Mouse (Mus musculus) spleen, embryonic (tissue): Measurements from ENCODE around the gene Scaper.

Experiments used
- CTCF ChIA-PET: fragments of 350-600 bp; sonication (Branson Sonifier 250); formaldehyde crosslinking; loops from one replicate; lab custom pipeline; 2022; lab: Charles Lee

The Scaper gene

GRCm38 (mm10) chr9:55937664-55938617 is at the start of gene Scaper:
Gene Scaper, minus strand, starts transcription at chr9:55938119.
- CTCF ChIA-PET: interaction anchor here (1.0 kb wide), 1 partner anchor 9 kb away, joined by 3 read pairs; no protein-coding TSS in a partner anchor

GRCm38 (mm10) chr9:55946819-55947218 is 8.9 kb upstream of the Scaper start:
- CTCF ChIA-PET: interaction anchor here (1.2 kb wide), 1 partner anchor 9 kb away, joined by 3 read pairs; the partner anchor contains the start of gene Scaper

GRCm38 (mm10) chr9:55941356-55941755 is 3.4 kb upstream of the Scaper start:
- CTCF ChIA-PET: no interaction called here

GRCm38 (mm10) chr9:55938618-55938985 is 683 bp upstream of the Scaper start:
- CTCF ChIA-PET: no interaction called here

- CTCF ChIA-PET: interaction anchor here (1.0 kb wide), 1 partner anchor 10 kb away, joined by 3 read pairs; no protein-coding TSS in a partner anchor
Measured at GRCm38 (mm10) chr9:55937224-55937663, 675 bp downstream of the Scaper start.

- CTCF ChIA-PET: no interaction called here
Measured at GRCm38 (mm10) chr9:55932482-55932881, 5.4 kb downstream of the Scaper start.

GRCm38 (mm10) chr9:55918579-55918978 is 19.3 kb downstream of the Scaper start:
- CTCF ChIA-PET: no interaction called here

GRCm38 (mm10) chr9:55916751-55917150 is 21.2 kb downstream of the Scaper start:
- CTCF ChIA-PET: no interaction called here

GRCm38 (mm10) chr9:55911481-55911880 is 26.4 kb downstream of the Scaper start:
- CTCF ChIA-PET: interaction anchor here (0.6 kb wide), 2 partner anchors 25 to 487 kb away, joined by 3 to 6 read pairs; no protein-coding TSS in a partner anchor

GRCm38 (mm10) chr9:55902964-55903363 is 35.0 kb downstream of the Scaper start:
- CTCF ChIA-PET: no interaction called here

GRCm38 (mm10) chr9:55901588-55901987 is 36.3 kb downstream of the Scaper start:
- CTCF ChIA-PET: no interaction called here

GRCm38 (mm10) chr9:55900531-55900930 is 37.4 kb downstream of the Scaper start:
- CTCF ChIA-PET: no interaction called here

- CTCF ChIA-PET: no interaction called here
Measured at GRCm38 (mm10) chr9:55878066-55878465, 59.9 kb downstream of the Scaper start.

- CTCF ChIA-PET: no interaction called here
Measured at GRCm38 (mm10) chr9:55789442-55789841, 148.5 kb downstream of the Scaper start.

GRCm38 (mm10) chr9:55712016-55712415 is 225.9 kb downstream of the Scaper start:
- CTCF ChIA-PET: no interaction called here

- CTCF ChIA-PET: no interaction called here
Measured at GRCm38 (mm10) chr9:55710553-55710952, 227.4 kb downstream of the Scaper start.

GRCm38 (mm10) chr9:55706603-55707002 is 231.3 kb downstream of the Scaper start:
- CTCF ChIA-PET: no interaction called here

- CTCF ChIA-PET: no interaction called here
Measured at GRCm38 (mm10) chr9:55695307-55695706, 242.6 kb downstream of the Scaper start.

- CTCF ChIA-PET: no interaction called here
Measured at GRCm38 (mm10) chr9:55677099-55677498, 260.8 kb downstream of the Scaper start.

GRCm38 (mm10) chr9:55646444-55646843 is 291.5 kb downstream of the Scaper start:
- CTCF ChIA-PET: no interaction called here

GRCm38 (mm10) chr9:55626990-55627389 is 310.9 kb downstream of the Scaper start:
- CTCF ChIA-PET: no interaction called here

- CTCF ChIA-PET: no interaction called here
Measured at GRCm38 (mm10) chr9:55614711-55615110, 323.2 kb downstream of the Scaper start.

GRCm38 (mm10) chr9:55609751-55610150 is 328.2 kb downstream of the Scaper start:
- CTCF ChIA-PET: no interaction called here
